Mouse (Mus musculus): ENCODE measurements around the gene Prdx1.

DNA sequence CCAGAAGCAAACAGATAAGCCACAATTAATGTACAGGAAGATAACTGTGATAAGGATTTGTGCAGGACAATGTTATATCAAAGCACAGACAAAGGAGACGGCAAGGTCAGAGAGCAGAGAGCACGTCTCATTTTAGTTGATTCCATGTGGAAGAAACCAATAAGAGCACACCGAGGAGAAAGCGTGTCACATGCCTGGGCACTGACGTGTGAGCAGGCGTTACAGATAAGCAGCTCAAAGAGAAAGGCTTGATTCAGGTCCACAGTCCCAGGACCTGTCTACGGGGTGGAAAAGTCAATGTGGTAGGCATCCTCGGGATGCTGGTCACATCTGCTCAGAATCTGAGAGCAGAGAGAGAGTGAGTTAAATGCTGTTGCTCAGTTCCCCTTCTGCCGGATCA lies 45.7 kb downstream of the Prdx1 start:
- TF ChIP-seq CTCF (IDR thresholded peaks at IDR 0.05; ENCODE audit: extremely low read depth, insufficient read length, insufficient replicate concordance, low read depth, low read length) (no peak; the same call in 1 of the 2 replicates), POLR2A (IDR thresholded peaks at IDR 0.05; ENCODE audit: low read depth, low read length) (peak; percentile 28; the same call in 1 of the 2 replicates)

Data from small intestine, adult 2 months (tissue).